8 mouse cellular contexts compared by ENCODE assay signal in the genomic region with DNA sequence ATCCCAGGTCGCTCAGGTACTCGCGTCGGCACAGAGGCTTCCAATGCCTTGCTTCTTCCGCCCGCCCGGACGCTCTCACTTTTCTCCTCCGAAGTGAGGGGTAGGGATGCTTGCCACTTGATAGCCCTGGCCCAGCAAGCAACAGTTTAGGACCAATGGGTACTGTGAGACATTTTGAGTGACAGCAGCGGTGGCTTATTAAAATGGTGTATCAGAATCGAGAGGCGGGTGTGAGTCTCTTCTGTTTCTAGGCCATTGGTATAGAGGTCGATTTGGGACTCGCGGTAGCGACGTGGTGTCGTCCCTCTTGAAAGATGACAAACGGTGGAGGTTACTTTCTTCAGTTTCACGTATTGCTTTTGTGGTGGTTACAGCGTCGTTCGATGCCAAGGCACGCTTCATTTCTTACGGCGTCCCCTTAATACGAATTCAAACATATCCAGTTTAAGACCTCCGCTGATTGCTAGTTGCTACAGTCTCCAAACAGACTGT. TPM values are rescaled to one million over a fixed set of nuclear protein-coding genes. Genes with fewer than 3 reads are reported as not detected.
A peak's percentile ranks its signal among the peaks of the same experiment; 100 is the strongest.
DNase-seq lines count a peak whose midpoint lies in the region; ATAC-seq and TF ChIP-seq lines count a peak whose summit lies in the region.

No protein-coding gene starts in this region.

- no peaks in the 10 kb centered on the region for H3K36me3 ChIP-seq in hindbrain, embryonic 12.5 days

- no peaks in the 10 kb centered on the region for H3K27me3 ChIP-seq in Patski
- no peaks in the 10 kb centered on the region for H3K27me3 ChIP-seq in hindbrain, embryonic 12.5 days

- H3K4me1 ChIP-seq in hindbrain, embryonic 12.5 days, result peaks cover 9% of the 10 kb centered on the region

- in situ Hi-C loops in Patski (cut with MboI; ENCODE audit: low pct_unique_long_range_greater_than_20kb), result no loop called here

- H3K9ac ChIP-seq in hindbrain, embryonic 12.5 days, result peak overlapping the region; percentile 74

- DNase-seq in Patski (ENCODE audit: low read depth, low spot score), result peak; percentile 84
- peak; percentile 91 for DNase-seq in cerebellum, postnatal 10 days
- DNase-seq in frontal cortex, postnatal 10 days (ENCODE audit: low spot score in 2 of 2), result peak; percentile 87 to 88
- DNase-seq in layer of hippocampus, postnatal 14 days (ENCODE audit: low spot score in 2 of 2), result peak; percentile 88 to 96
- DNase-seq in lung, postnatal 14 days, result peak; percentile 87
- DNase-seq in retina, postnatal 1 day, result peak; percentile 97
- peak; percentile 71 to 82 for DNase-seq in urinary bladder, adult 18-20 months (ENCODE audit: low spot score in 2 of 2)

- under 1% methylated on average over 28 of the region's 28 CpGs for whole genome bisulfite sequencing in hindbrain, embryonic 12.5 days

- H3K4me2 ChIP-seq in hindbrain, embryonic 12.5 days (replicated peaks), result peak overlapping the region; percentile 68

- H3K4me3 ChIP-seq in hindbrain, embryonic 12.5 days, result peak overlapping the region; percentile 79

- CTCF ChIA-PET in Patski (lab: Charles Lee), result no interaction called here

- no peak for TF ChIP-seq CTCF in Patski (IDR thresholded peaks at IDR 0.05)

- H3K9me3 ChIP-seq in hindbrain, embryonic 12.5 days (replicated peaks), result no peaks in the 10 kb centered on the region

- POLR2A ChIA-PET in Patski (lab: Charles Lee), result no interaction called here

- peak overlapping the region; percentile 86 for H3K27ac ChIP-seq in hindbrain, embryonic 12.5 days

- peak; percentile 100 for ATAC-seq in Patski
- peak; percentile 98 for ATAC-seq in hindbrain, embryonic 12.5 days (ENCODE audit: low FRiP score)

RNA-seq across cellular contexts. Expression of gene Fbxo8, which starts 0.5 kb away (rescaled TPM):
- polyA plus RNA-seq in Patski (2021), result 45.3 TPM
- 31.3 and 37.4 TPM in 2 replicates for polyA plus RNA-seq in hindbrain, embryonic 12.5 days (2016; fragmentation: Nextera tagmentation; extraction: Ambion mirVana)
- 10 to 100 TPM; 33.2 to 34.2 TPM for total RNA-seq in layer of hippocampus, postnatal 14 days (2021)

RNA-seq across cellular contexts. Expression of gene Cep44, which starts 0.6 kb away (rescaled TPM):
- polyA plus RNA-seq in Patski (2021), result 29.0 TPM
- polyA plus RNA-seq in hindbrain, embryonic 12.5 days (2016; fragmentation: Nextera tagmentation; extraction: Ambion mirVana), result 32.9 and 34.0 TPM in 2 replicates
- 10 to 100 TPM; 19.5 to 24.8 TPM for total RNA-seq in layer of hippocampus, postnatal 14 days (2021)

Comparison
In these comparisons a context has a peak if more than half of its experiments do, and no peak if none do; other contexts are left out.
1. Peak in every context shown above with its lines: DNase-seq, ATAC-seq, H3K4me3 ChIP-seq and H3K27ac ChIP-seq.